Comparison of ENCODE assay signal across 8 mouse cellular contexts in the genomic region with DNA sequence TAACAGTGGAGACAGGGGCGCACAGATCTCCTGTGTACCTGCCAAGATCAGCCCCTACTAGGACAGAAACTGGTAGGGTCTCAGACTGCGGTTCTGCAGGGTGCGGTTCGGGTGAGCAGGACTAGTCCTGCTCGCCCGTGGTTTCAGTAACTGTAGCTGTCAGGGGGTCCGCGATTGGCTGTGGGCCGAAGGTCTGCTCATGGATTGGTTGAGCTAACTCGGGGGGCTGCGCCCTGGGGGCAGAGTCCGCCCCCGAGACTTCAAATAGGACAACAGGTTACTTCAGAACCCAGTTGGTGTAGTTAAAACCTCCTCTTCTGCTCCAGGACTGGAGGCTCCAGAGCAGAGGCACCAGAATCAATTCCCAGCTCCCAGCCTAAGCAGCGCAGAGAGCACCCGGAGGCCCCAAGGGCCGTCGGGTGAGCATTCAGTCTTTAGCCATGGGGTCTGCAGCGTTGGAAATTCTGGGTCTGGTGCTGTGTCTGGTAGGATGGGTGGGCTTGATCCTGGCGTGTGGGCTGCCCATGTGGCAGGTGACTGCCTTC. TPM values are rescaled to one million over a fixed set of nuclear protein-coding genes. Genes with fewer than 3 reads are reported as not detected.
DNase-seq lines count a peak whose midpoint lies in the region; ATAC-seq and TF ChIP-seq lines count a peak whose summit lies in the region.

TSS of gene Cldn5 (plus strand) at position 292 of the 545 bp plus-strand sequence.

- 17% methylated on average over 19 of the region's 19 CpGs for WGBS in bone marrow, adult 2 months
- 9% methylated on average over 19 of the region's 19 CpGs for WGBS in intestine, embryonic 15.5 days
- 5% methylated on average over 19 of the region's 19 CpGs for WGBS in neural tube, embryonic 11.5 days

- no peaks in the 10 kb centered on the region for H3K36me3 ChIP-seq in intestine, embryonic 15.5 days
- peaks cover 2% of the 10 kb centered on the region; the same call in 1 of the 2 replicates for H3K36me3 ChIP-seq in neural tube, embryonic 11.5 days (ENCODE audit: control insufficient read depth, insufficient read depth, low read length)

- peak within 1 kb of the TSS; percentile 25; the same call in 1 of the 2 replicates for H3K27ac ChIP-seq in bone marrow, adult 2 months (ENCODE audit: control insufficient read depth, insufficient read depth, low read depth, low read length, poor library complexity)
- 0 out of 2 replicates have a peak within 1 kb of the TSS, but pooled peaks have one; percentile 40 for H3K27ac ChIP-seq in intestine, embryonic 15.5 days
- 0 out of 2 replicates have a peak within 1 kb of the TSS, but pooled peaks have one; percentile 14 for H3K27ac ChIP-seq in neural tube, embryonic 11.5 days (ENCODE audit: low read depth, low read length)

- H3K9ac ChIP-seq in intestine, embryonic 15.5 days = peak within 1 kb of the TSS; percentile 36; the same call in 1 of the 2 replicates
- H3K9ac ChIP-seq in neural tube, embryonic 11.5 days (ENCODE audit: low read length) = peak within 1 kb of the TSS; percentile 39

- no peak for TF ChIP-seq CTCF in bone marrow, adult 2 months (IDR thresholded peaks at IDR 0.05; ENCODE audit: control insufficient read depth, insufficient read depth, low read length)

- peak; percentile 23 to 43 for DNase-seq in adrenal gland, adult (ENCODE audit: inconsistent age in 2 of 2, low spot score in 1 of 2)
- no peak for DNase-seq in adrenal gland, adult 18-20 months (ENCODE audit: low spot score in 2 of 2)
- no peak for DNase-seq in gonadal fat pad, adult 2 months (ENCODE audit: low read depth)
- DNase-seq in liver = peak; percentile 38
- no peak for DNase-seq in neural tube, embryonic 11.5 days (ENCODE audit: low spot score)
- no peak for DNase-seq in right cerebral cortex, postnatal 25 days

- H3K4me3 ChIP-seq in bone marrow, adult 2 months (replicated peaks; ENCODE audit: control insufficient read depth, low read depth, low read length) = no peak within 1 kb of the TSS
- H3K4me3 ChIP-seq in intestine, embryonic 15.5 days (replicated peaks) = peak within 1 kb of the TSS; percentile 40
- H3K4me3 ChIP-seq in neural tube, embryonic 11.5 days (ENCODE audit: low read depth, low read length) = peak within 1 kb of the TSS; percentile 36

- H3K27me3 ChIP-seq in intestine, embryonic 15.5 days (replicated peaks) = peaks cover 48% of the 10 kb centered on the region
- peaks cover 36% of the 10 kb centered on the region for H3K27me3 ChIP-seq in neural tube, embryonic 11.5 days (ENCODE audit: control insufficient read depth, insufficient read depth, low read length)

- H3K4me2 ChIP-seq in intestine, embryonic 15.5 days (replicated peaks) = peak within 1 kb of the TSS; percentile 80
- H3K4me2 ChIP-seq in neural tube, embryonic 11.5 days (ENCODE audit: low read depth) = peak within 1 kb of the TSS; percentile 52

- ATAC-seq in intestine, embryonic 15.5 days = peak; percentile 58
- peak; percentile 53; the same call in 1 of the 2 replicates for ATAC-seq in neural tube, embryonic 11.5 days (ENCODE audit: insufficient read depth, low FRiP score, low TSS enrichment)

- TF ChIP-seq POLR2A in bone marrow, adult 2 months (IDR thresholded peaks at IDR 0.05; ENCODE audit: borderline replicate concordance, control insufficient read depth, low read depth, low read length) = no peak

- H3K9me3 ChIP-seq in intestine, embryonic 15.5 days = no peaks in the 10 kb centered on the region
- no peaks in the 10 kb centered on the region for H3K9me3 ChIP-seq in neural tube, embryonic 11.5 days (ENCODE audit: control insufficient read depth, low read length)

- H3K4me1 ChIP-seq in bone marrow, adult 2 months (ENCODE audit: control insufficient read depth, insufficient read depth, low read length) = no peaks in the 10 kb centered on the region
- H3K4me1 ChIP-seq in intestine, embryonic 15.5 days (replicated peaks) = peaks cover 11% of the 10 kb centered on the region
- peaks cover 6% of the 10 kb centered on the region; the same call in 1 of the 2 replicates for H3K4me1 ChIP-seq in neural tube, embryonic 11.5 days (ENCODE audit: control insufficient read depth, insufficient read depth, low read length)

RNA-seq across cellular contexts. Expression of gene Cldn5, which starts in this region (rescaled TPM):
- total RNA-seq in adrenal gland, adult 18-20 months (2021) = 10 to 100 TPM in 1 of 2 experiments, 1 to 10 TPM in 1; 4.5 to 13.7 TPM
- 6.9 and 10.4 TPM in 2 replicates for polyA plus RNA-seq in bone marrow, adult 2 months (2011; ENCODE audit: insufficient read depth, insufficient read length, low replicate concordance, missing spikeins)
- 98.6 and 114 TPM in 2 replicates for polyA plus RNA-seq in gonadal fat pad, adult 2 months (2012; rRNA removed)
- 26.2 and 28.7 TPM in 2 replicates for polyA plus RNA-seq in intestine, embryonic 15.5 days (2015; fragmentation: Nextera tagmentation; extraction: Ambion mirVana)
- polyA plus RNA-seq in neural tube, embryonic 11.5 days (2014; fragmentation: Nextera tagmentation; extraction: Ambion mirVana) = 35.2 and 37.7 TPM in 2 replicates

Comparison
In these comparisons a context has a peak if more than half of its experiments do, and no peak if none do; other contexts are left out.
1. DNase-seq: peak in adrenal gland, adult (2 of 2) and liver (single experiment); none in adrenal gland, adult 18-20 months (0 of 2), gonadal fat pad, adult 2 months (single experiment), neural tube, embryonic 11.5 days (single experiment) and right cerebral cortex, postnatal 25 days (single experiment).
2. Peak in every context shown above with its lines, with median percentiles within 50 percentile points of each other: H3K27ac ChIP-seq.